Mouse (Mus musculus) erythroid progenitor cell, adult 5-6 weeks (primary cell): Measurements from ENCODE around the gene Chd4. TPM values are rescaled to one million over a fixed set of nuclear protein-coding genes. Genes with fewer than 3 reads are reported as not detected.
"Not testable (repeated sequence)": the region's sequence is repeated elsewhere in the genome, so short reads cannot be mapped to it uniquely, and the experiment has no call there.

Experiments
- ATAC-seq: replicated peaks from 2 replicates; pipeline ENCODE4 v1.8.0; 2016; ENCODE audit warnings: moderate number of reproducible peaks, mild to moderate bottlenecking, moderate TSS enrichment, inconsistent platforms; ENCODE audit not compliant: poor library complexity, low FRiP score, severe bottlenecking
- total RNA-seq, 2 experiments: library from RNA; stranded (forward) in 1 of 2; stranded (reverse) in 1 of 2; fragments of 150-400 nt in 1 of 2; fragments of 186-747, 209-891 nt in 1 of 2; gene quantifications; 2 replicates each; pipeline versions ENCODE4 v1.2.3 to v1.2.4; 2015 to 2017; ENCODE audit warnings: low replicate concordance in 2 of 2

Chd4 gene
- total RNA-seq (2015; ENCODE audit: low replicate concordance) (49.0 and 64.2 TPM in 2 replicates), total RNA-seq (2017; ENCODE audit: low replicate concordance) (176 and 220 TPM in 2 replicates)

- peak; percentile 75 for ATAC-seq
Measured at GRCm38 (mm10) chr6:125095391-125096278, at the start of gene Chd4. TSS of gene Chd4 (plus strand) at chr6:125095981.

GRCm38 (mm10) chr6:125046691-125047090, 49.1 kb upstream of the Chd4 start:
- peak; percentile 77 for ATAC-seq

- ATAC-seq: no peak
Measured at GRCm38 (mm10) chr6:125049678-125050077, 46.1 kb upstream of the Chd4 start, which contains the start of gene Acrbp. TSS of gene Acrbp (plus strand) at chr6:125049689.

GRCm38 (mm10) chr6:125051237-125051636, 44.5 kb upstream of the Chd4 start:
- no peak for ATAC-seq

GRCm38 (mm10) chr6:125061493-125061892, 34.3 kb upstream of the Chd4 start:
- no peak for ATAC-seq

- ATAC-seq: no peak
Measured at GRCm38 (mm10) chr6:125062511-125062910, 33.3 kb upstream of the Chd4 start.

GRCm38 (mm10) chr6:125063906-125064305, 31.9 kb upstream of the Chd4 start:
- ATAC-seq: no peak

GRCm38 (mm10) chr6:125065223-125065622, 30.6 kb upstream of the Chd4 start:
- ATAC-seq: not testable (repeated sequence)

GRCm38 (mm10) chr6:125067571-125067995, 28.2 kb upstream of the Chd4 start, which contains the start of gene Lpar5:
TSS of gene Lpar5 (plus strand) at chr6:125067920.
- ATAC-seq: no peak

- peak; percentile 81 for ATAC-seq
Measured at GRCm38 (mm10) chr6:125071170-125071895, 24.4 kb upstream of the Chd4 start.

GRCm38 (mm10) chr6:125071896-125072279, 23.9 kb upstream of the Chd4 start:
- ATAC-seq: no peak

GRCm38 (mm10) chr6:125073825-125074224, 22.0 kb upstream of the Chd4 start:
- ATAC-seq: no peak

- ATAC-seq: no peak
Measured at GRCm38 (mm10) chr6:125081394-125081793, 14.4 kb upstream of the Chd4 start.

- ATAC-seq: no peak
Measured at GRCm38 (mm10) chr6:125081797-125082560, 13.8 kb upstream of the Chd4 start.

- no peak for ATAC-seq
Measured at GRCm38 (mm10) chr6:125082801-125083386, 12.9 kb upstream of the Chd4 start.

GRCm38 (mm10) chr6:125084424-125084823, 11.4 kb upstream of the Chd4 start:
- ATAC-seq: peak; percentile 63

GRCm38 (mm10) chr6:125087937-125088336, 7.8 kb upstream of the Chd4 start:
- no peak for ATAC-seq

- ATAC-seq: peak; percentile 71
Measured at GRCm38 (mm10) chr6:125088561-125089321, 7.0 kb upstream of the Chd4 start.
